Mouse (Mus musculus) midbrain, embryonic 15.5 days (tissue): ENCODE data around the gene Slc30a9. TPM values are rescaled to one million over a fixed set of nuclear protein-coding genes. Genes with fewer than 3 reads are reported as not detected.

Experiments used
- ATAC-seq: fragments of 200-750 bp; cut with Nextera tagmentation; replicated peaks from 2 replicates; pipeline ENCODE4 v1.8.0; 2017; ENCODE audit warnings: moderate TSS enrichment
- H3K27ac ChIP-seq: fragments of 300-500 bp; sonication (generic); 2 replicates; pipeline ENCODE4 v1.5.1; 2015; ENCODE audit warnings: mild to moderate bottlenecking, inconsistent platforms
- H3K27me3 ChIP-seq: fragments of 300-500 bp; sonication (generic); replicated peaks from 2 replicates; pipeline ENCODE4 v1.6.1; 2015; ENCODE audit warnings: inconsistent platforms
- H3K36me3 ChIP-seq: fragments of 300-500 bp; sonication (generic); replicated peaks from 2 replicates; pipeline ENCODE4 v1.6.1; 2015; ENCODE audit warnings: inconsistent platforms
- H3K4me1 ChIP-seq: fragments of 300-500 bp; sonication (generic); 2 replicates; pipeline ENCODE4 v1.6.1; 2015; ENCODE audit warnings: inconsistent platforms
- H3K4me2 ChIP-seq: fragments of 300-500 bp; sonication (generic); 2 replicates; pipeline ENCODE4 v1.6.1; 2015; ENCODE audit warnings: inconsistent platforms, mild to moderate bottlenecking, moderate library complexity
- H3K4me3 ChIP-seq: fragments of 300-500 bp; sonication (generic); 2 replicates; pipeline ENCODE4 v1.5.1; 2015; ENCODE audit warnings: mild to moderate bottlenecking, inconsistent platforms
- H3K9ac ChIP-seq: fragments of 300-500 bp; sonication (generic); 2 replicates; pipeline ENCODE4 v1.6.1; 2015; ENCODE audit warnings: mild to moderate bottlenecking, inconsistent platforms
- H3K9me3 ChIP-seq: fragments of 300-500 bp; sonication (generic); 2 replicates; pipeline ENCODE4 v1.6.1; 2016; ENCODE audit warnings: inconsistent platforms
- WGBS: fragments of 180-500 bp; shearing (Covaris S2); methylation state at CpG from one replicate; pipeline ENCODE4 v1.1.7; 2015; ENCODE audit warnings: mixed read lengths; 5-methylcytosine and 5-hydroxymethylcytosine counted together
- polyA plus RNA-seq: library from polyadenylated mRNA; unstranded; fragments of >200 nt; fragmentation: Nextera tagmentation; extraction: Ambion mirVana; gene quantifications from 2 replicates; pipeline ENCODE4 v1.2.1, GENCODE M21; 2015

The Slc30a9 gene
- polyA plus RNA-seq, 1 experiment from 2014 or later = 158 TPM

DNA sequence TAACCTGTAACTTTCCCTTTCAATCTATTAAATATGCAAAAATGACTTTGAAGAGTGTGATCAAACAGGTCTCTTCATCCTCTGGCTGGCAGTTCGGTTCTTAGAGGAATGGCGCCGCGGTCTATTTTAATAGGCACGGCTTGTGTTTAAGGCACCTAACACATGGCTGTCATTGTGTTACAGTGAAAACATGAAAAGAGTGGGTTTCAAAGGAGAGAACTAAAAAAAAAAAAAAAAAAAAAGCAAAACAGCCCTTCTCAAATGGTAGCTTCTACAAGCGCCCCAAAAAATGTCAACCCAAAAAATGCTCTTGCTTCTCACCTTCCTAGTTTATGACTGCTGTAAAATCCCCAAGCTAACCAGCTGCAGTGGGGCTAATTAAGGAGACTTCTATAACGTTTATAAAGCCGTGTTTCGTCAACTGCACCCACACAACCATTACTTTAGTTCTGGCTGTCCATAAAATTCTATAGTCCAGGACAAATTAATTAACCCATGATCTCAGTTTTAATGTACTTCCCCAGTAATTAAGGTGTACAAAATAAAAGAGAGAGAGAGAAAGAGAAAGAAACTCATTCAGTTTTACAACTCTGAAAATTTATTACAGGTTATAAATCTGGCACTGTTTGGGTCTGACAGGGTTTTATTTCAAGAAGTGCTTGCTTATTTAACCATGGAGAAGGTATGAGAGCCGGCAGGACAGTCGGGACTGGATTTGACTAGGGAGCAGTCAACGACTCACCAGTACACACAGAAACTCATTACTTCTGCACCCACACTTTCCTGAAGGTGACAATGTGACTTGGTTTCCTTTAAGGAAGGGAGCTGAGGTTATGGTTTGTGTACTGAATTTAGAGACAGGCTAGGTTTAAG is 94.1 kb downstream of the Slc30a9 start:
- Histone ChIP-seq H3K4me2 (peak overlapping the region; percentile 23; the same call in 1 of the 2 replicates), H3K36me3 (0 out of 2 replicates have a peak, but pooled peaks cover 2% of the 10 kb centered on the region), H3K4me3 (no peak overlapping the region), H3K27me3 (no peaks in the 10 kb centered on the region), H3K9ac (no peak overlapping the region), H3K9me3 (no peaks in the 10 kb centered on the region), H3K4me1 (no peaks in the 10 kb centered on the region), H3K27ac (no peak overlapping the region)
- WGBS = 67% methylated on average over 12 of the region's 12 CpGs
- ATAC-seq = peak; percentile 70

GRCm38 (mm10) chr5:67401612-67402011 is 94.9 kb downstream of the Slc30a9 start:
- Histone ChIP-seq H3K36me3 (0 out of 2 replicates have a peak, but pooled peaks cover 2% of the 10 kb centered on the region), H3K9ac (no peak overlapping the region), H3K27ac (no peak overlapping the region), H3K4me1 (no peaks in the 10 kb centered on the region), H3K4me2 (no peak overlapping the region), H3K9me3 (no peaks in the 10 kb centered on the region), H3K27me3 (no peaks in the 10 kb centered on the region), H3K4me3 (no peak overlapping the region)
- WGBS = 75% methylated on average over 9 of the region's 9 CpGs
- no peak for ATAC-seq

DNA sequence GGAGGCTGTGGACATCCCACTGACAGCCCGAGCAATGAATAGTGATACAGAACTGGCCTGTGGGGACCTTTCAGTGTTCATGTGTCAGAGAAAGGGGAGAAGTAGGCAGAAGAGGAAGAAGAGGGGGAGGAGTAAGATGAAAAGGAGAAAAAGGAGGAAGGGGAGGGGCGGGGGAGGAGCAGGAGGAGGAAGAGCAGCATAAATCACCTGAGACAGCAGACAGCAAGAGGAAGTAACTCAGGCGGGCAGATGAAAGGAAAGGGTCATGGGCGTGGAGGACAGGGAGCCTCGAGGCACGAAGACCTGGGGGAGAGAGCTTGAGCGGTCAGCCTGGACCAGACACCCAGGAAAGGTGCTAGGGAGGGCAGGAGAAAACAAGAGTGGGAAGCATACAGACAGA is 97.6 kb downstream of the Slc30a9 start:
- no peak overlapping the region for H3K4me2 ChIP-seq
- H3K4me3 ChIP-seq = no peak overlapping the region
- no peaks in the 10 kb centered on the region for H3K27me3 ChIP-seq
- no peak for ATAC-seq
- no peaks in the 10 kb centered on the region for H3K4me1 ChIP-seq
- H3K9ac ChIP-seq = no peak overlapping the region
- WGBS = 87% methylated on average over 7 of the region's 7 CpGs
- no peaks in the 10 kb centered on the region for H3K9me3 ChIP-seq
- no peaks in the 10 kb centered on the region for H3K36me3 ChIP-seq
- no peak overlapping the region for H3K27ac ChIP-seq

DNA sequence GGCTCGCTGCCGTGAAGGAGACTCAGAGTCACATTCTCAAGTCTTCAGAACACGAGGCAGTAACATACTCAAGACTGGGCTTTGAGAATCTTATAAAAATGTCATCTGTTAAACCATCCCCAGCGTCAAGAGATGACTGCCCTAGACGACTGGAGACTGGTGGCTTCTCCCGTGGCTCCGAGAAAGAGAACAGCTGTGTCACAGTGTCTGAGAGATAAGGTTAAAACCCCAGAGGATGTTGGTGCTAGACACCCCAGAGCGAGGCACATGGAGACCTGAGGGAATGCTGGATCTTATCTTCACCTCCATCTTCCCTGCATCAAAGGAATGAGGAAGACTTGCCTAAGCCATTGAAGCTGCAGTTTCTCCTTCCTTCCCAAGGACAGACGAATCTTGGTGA is 98.2 kb downstream of the Slc30a9 start:
- H3K27me3 ChIP-seq = no peaks in the 10 kb centered on the region
- no peaks in the 10 kb centered on the region for H3K4me1 ChIP-seq
- no peak overlapping the region for H3K27ac ChIP-seq
- 88% methylated on average over 9 of the region's 9 CpGs for WGBS
- no peak for ATAC-seq
- no peaks in the 10 kb centered on the region for H3K9me3 ChIP-seq
- no peak overlapping the region for H3K4me3 ChIP-seq
- no peaks in the 10 kb centered on the region for H3K36me3 ChIP-seq
- no peak overlapping the region for H3K9ac ChIP-seq
- no peak overlapping the region for H3K4me2 ChIP-seq

Other genes with a start within 250 kb of the Slc30a9 start
- 0.80 and 1.5 TPM in 2 replicates for gene Phox2b, start 207.7 kb upstream of the Slc30a9 start, polyA plus RNA-seq
- gene Tmem33, start 46.4 kb upstream of the Slc30a9 start, polyA plus RNA-seq = 66.9 and 71.9 TPM in 2 replicates
- 13.2 and 13.7 TPM in 2 replicates for gene Bend4, start 121.4 kb downstream of the Slc30a9 start, polyA plus RNA-seq